Mouse (Mus musculus) megakaryocyte, embryonic 14.5 days (primary cell): Measurements from ENCODE around the gene Gm17657.

Experiments used
- FLI1 ChIP-seq: IDR thresholded peaks from 2 replicates; pipeline ENCODE4 v1.6.1; 2012; ENCODE audit warnings: low read length, inconsistent platforms, mixed read lengths
- GATA1 ChIP-seq: IDR thresholded peaks from 3 replicates; pipeline ENCODE4 v1.6.1; 2012; ENCODE audit warnings: mixed read lengths, low read length, inconsistent platforms, borderline replicate concordance

DNA sequence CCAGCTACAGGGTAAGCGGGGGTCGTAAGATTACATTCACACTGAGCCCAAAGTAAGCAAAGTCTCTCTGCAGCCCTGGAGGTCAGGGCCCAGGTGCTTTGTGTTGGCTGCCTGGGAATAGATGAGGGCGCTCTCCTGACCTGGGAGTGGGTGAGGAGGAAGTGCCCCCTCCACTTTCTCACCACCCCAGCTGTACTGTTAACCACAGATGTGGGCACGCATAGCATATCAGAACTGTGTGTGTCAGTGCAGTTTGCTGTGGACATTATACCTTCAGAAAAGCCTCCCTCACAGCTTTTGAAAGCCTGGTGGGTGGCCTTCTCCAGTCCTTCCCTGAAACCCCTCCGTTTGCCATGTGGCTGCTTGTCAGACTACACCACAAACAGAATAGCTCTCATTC, 34.9 kb upstream of the Gm17657 start:
- TF ChIP-seq GATA1 (no peak), FLI1 (no peak)
